Comparison of ENCODE assay signal across 8 mouse cellular contexts in the genomic region with DNA sequence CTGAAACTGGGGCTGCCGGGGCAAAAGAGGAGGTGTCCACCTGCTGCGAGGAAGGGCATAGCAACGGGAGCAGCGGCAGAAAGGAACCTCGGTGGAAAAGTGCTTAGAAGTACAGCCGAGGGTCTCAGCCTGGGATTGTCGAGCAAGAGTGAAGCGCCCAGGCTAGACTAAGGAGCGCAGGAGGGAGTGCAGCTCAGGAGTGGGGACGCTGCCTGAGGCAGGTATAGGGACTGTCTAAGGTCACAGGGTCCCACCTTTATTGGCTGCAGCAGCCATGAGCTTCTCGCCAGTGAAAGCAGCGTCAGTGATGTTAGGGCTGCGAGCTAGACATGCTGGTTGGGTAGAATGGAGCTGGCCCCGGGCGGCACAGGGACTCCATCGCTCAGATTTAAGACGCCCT. TPM values are rescaled to one million over a fixed set of nuclear protein-coding genes. Genes with fewer than 3 reads are reported as not detected.
DNase-seq lines count a peak whose midpoint lies in the region; ATAC-seq and TF ChIP-seq lines count a peak whose summit lies in the region.

No protein-coding gene starts in this region.

- no peak overlapping the region for H3K27ac ChIP-seq in forebrain, embryonic 16.5 days (ENCODE audit: low read length)
- H3K27ac ChIP-seq in liver, embryonic 15.5 days (replicated peaks) = no peak overlapping the region

- under 1% methylated on average over 17 of the region's 17 CpGs for WGBS in forebrain, embryonic 16.5 days
- 3% methylated on average over 17 of the region's 17 CpGs for WGBS in liver, embryonic 15.5 days (ENCODE audit: insufficient replicate concordance)

- H3K79me3 ChIP-seq in C2C12 (ENCODE audit: low read depth) = no peaks in the 10 kb centered on the region

- DNase-seq in adrenal gland, postnatal 14 days = no peak
- no peak for DNase-seq in lung, postnatal 10 days
- DNase-seq in MN1 (ENCODE audit: low spot score) = no peak

- no peaks in the 10 kb centered on the region for H3K79me2 ChIP-seq in C2C12 (ENCODE audit: control insufficient read depth, insufficient read depth)

- H3ac ChIP-seq in C2C12 (ENCODE audit: control insufficient read depth, insufficient read length, low read depth) = no peak overlapping the region

- no peak for TF ChIP-seq CTCF in C2C12 (IDR thresholded peaks at IDR 0.05; ENCODE audit: control insufficient read depth, insufficient read depth, insufficient read length)

- H3K36me3 ChIP-seq in erythroblast, embryonic 14.5 days (ENCODE audit: control insufficient read depth) = no peaks in the 10 kb centered on the region
- H3K36me3 ChIP-seq in C2C12 (ENCODE audit: control insufficient read depth, insufficient read depth) = no peaks in the 10 kb centered on the region
- no peaks in the 10 kb centered on the region for H3K36me3 ChIP-seq in forebrain, embryonic 16.5 days (ENCODE audit: control insufficient read depth, insufficient read depth)
- H3K36me3 ChIP-seq in liver, embryonic 15.5 days (replicated peaks) = no peaks in the 10 kb centered on the region

- H3K4me1 ChIP-seq in erythroblast, embryonic 14.5 days (ENCODE audit: control insufficient read depth) = peaks cover 46% of the 10 kb centered on the region
- peaks cover 11% of the 10 kb centered on the region for H3K4me1 ChIP-seq in forebrain, embryonic 16.5 days (replicated peaks; ENCODE audit: control insufficient read depth, insufficient read depth, low read length)
- H3K4me1 ChIP-seq in liver, embryonic 15.5 days (replicated peaks) = peaks cover 47% of the 10 kb centered on the region

- peak overlapping the region; percentile 55 for H3K9ac ChIP-seq in forebrain, embryonic 16.5 days (replicated peaks; ENCODE audit: low read depth, low read length)
- H3K9ac ChIP-seq in liver, embryonic 15.5 days = peak overlapping the region; percentile 25; the same call in 1 of the 2 replicates

- no peaks in the 10 kb centered on the region; the same call in 1 of the 2 replicates for H3K9me3 ChIP-seq in erythroblast, embryonic 14.5 days (ENCODE audit: control insufficient read depth, low read length)
- no peaks in the 10 kb centered on the region for H3K9me3 ChIP-seq in forebrain, embryonic 16.5 days (ENCODE audit: control insufficient read depth, low read length)
- H3K9me3 ChIP-seq in liver, embryonic 15.5 days (replicated peaks) = no peaks in the 10 kb centered on the region

- peak overlapping the region; percentile 53 for H3K4me3 ChIP-seq in erythroblast, embryonic 14.5 days (replicated peaks)
- H3K4me3 ChIP-seq in C2C12 (ENCODE audit: insufficient read depth, poor library complexity, severe bottlenecking) = peak overlapping the region; percentile 2
- H3K4me3 ChIP-seq in forebrain, embryonic 16.5 days (replicated peaks; ENCODE audit: low read length) = peak overlapping the region; percentile 52
- H3K4me3 ChIP-seq in liver, embryonic 15.5 days (replicated peaks) = peak overlapping the region; percentile 54

- H3K4me2 ChIP-seq in forebrain, embryonic 16.5 days (ENCODE audit: low read length) = peak overlapping the region; percentile 88
- peak overlapping the region; percentile 87 for H3K4me2 ChIP-seq in liver, embryonic 15.5 days

- ATAC-seq in erythroblast, adult 5-6 weeks (replicated peaks; ENCODE audit: low FRiP score, poor library complexity, severe bottlenecking) = no peak
- no peak for ATAC-seq in forebrain, embryonic 16.5 days
- no peak for ATAC-seq in liver, embryonic 15.5 days (ENCODE audit: insufficient read depth)

- peaks cover 55% of the 10 kb centered on the region for H3K27me3 ChIP-seq in erythroblast, embryonic 14.5 days (ENCODE audit: control insufficient read depth)
- peaks cover 10% of the 10 kb centered on the region for H3K27me3 ChIP-seq in C2C12 (ENCODE audit: control insufficient read depth, insufficient read depth, insufficient read length)
- peaks cover 34% of the 10 kb centered on the region for H3K27me3 ChIP-seq in forebrain, embryonic 16.5 days (replicated peaks; ENCODE audit: control insufficient read depth, insufficient read depth, low read length)
- H3K27me3 ChIP-seq in liver, embryonic 15.5 days = peaks cover 64% of the 10 kb centered on the region

TF ChIP-seq in C2C12, 6 proteins besides CTCF, POLR2A, EP300 and RAD21:
- TF ChIP-seq MYOG (IDR thresholded peaks at IDR 0.05; ENCODE audit: control insufficient read depth, extremely low read depth, insufficient read length) = no peak
- TF ChIP-seq FOSL1 (IDR thresholded peaks at IDR 0.05; ENCODE audit: insufficient read depth, low read length, poor library complexity, severe bottlenecking) = no peak
- TF ChIP-seq MYOD1 (IDR thresholded peaks at IDR 0.05; ENCODE audit: control insufficient read depth, insufficient read length, low read depth) = no peak
- no peak for TF ChIP-seq USF1 (IDR thresholded peaks at IDR 0.05; ENCODE audit: low read depth)
- no peak for TF ChIP-seq CEBPB (IDR thresholded peaks at IDR 0.05; ENCODE audit: low read depth)
- no peak for TF ChIP-seq MAX (IDR thresholded peaks at IDR 0.05)

RNA-seq across cellular contexts. Expression of a gene that starts 0.6 kb away (rescaled TPM):
- 0.07 and 0.08 TPM in 2 replicates for polyA plus RNA-seq in erythroblast, embryonic 14.5 days (2012)
- not detected in 2 replicates for total RNA-seq in erythroblast, adult 5-6 weeks (2015; ENCODE audit: low replicate concordance)
- total RNA-seq in erythroblast, adult 5-6 weeks (2017; ENCODE audit: low replicate concordance) = not detected in 2 replicates
- 0.04 TPM for polyA plus RNA-seq in C2C12 (2012; fragmentation: generic; extraction: Trizol)
- 2.8 and 7.3 TPM in 2 replicates for polyA plus RNA-seq in forebrain, embryonic 16.5 days (2015; fragmentation: Nextera tagmentation; extraction: Ambion mirVana)
- polyA plus RNA-seq in liver, embryonic 15.5 days (2015; fragmentation: Nextera tagmentation; extraction: Ambion mirVana) = 0.30 and 0.45 TPM in 2 replicates
- 6.0 and 7.0 TPM in 2 replicates for total RNA-seq in adrenal gland, postnatal 14 days (2021)

RNA-seq across cellular contexts. Expression of a gene that starts 15.6 kb away (rescaled TPM):
- 428 and 471 TPM in 2 replicates for polyA plus RNA-seq in erythroblast, embryonic 14.5 days (2012)
- 279 and 298 TPM in 2 replicates for total RNA-seq in erythroblast, adult 5-6 weeks (2015; ENCODE audit: low replicate concordance)
- total RNA-seq in erythroblast, adult 5-6 weeks (2017; ENCODE audit: low replicate concordance) = 472 and 492 TPM in 2 replicates
- polyA plus RNA-seq in C2C12 (2012; fragmentation: generic; extraction: Trizol) = 3,422 TPM
- 777 and 810 TPM in 2 replicates for polyA plus RNA-seq in forebrain, embryonic 16.5 days (2015; fragmentation: Nextera tagmentation; extraction: Ambion mirVana)
- polyA plus RNA-seq in liver, embryonic 15.5 days (2015; fragmentation: Nextera tagmentation; extraction: Ambion mirVana) = 785 TPM in 2 replicates
- total RNA-seq in adrenal gland, postnatal 14 days (2021) = 587 and 646 TPM in 2 replicates

RNA-seq across cellular contexts. Expression of a gene that starts 40.4 kb away (rescaled TPM):
- 0.04 and 0.08 TPM in 2 replicates for polyA plus RNA-seq in erythroblast, embryonic 14.5 days (2012)
- total RNA-seq in erythroblast, adult 5-6 weeks (2015; ENCODE audit: low replicate concordance) = not detected in 2 replicates
- not detected in 2 replicates for total RNA-seq in erythroblast, adult 5-6 weeks (2017; ENCODE audit: low replicate concordance)
- 0.05 TPM for polyA plus RNA-seq in C2C12 (2012; fragmentation: generic; extraction: Trizol)
- 0.33 and 0.82 TPM in 2 replicates for polyA plus RNA-seq in forebrain, embryonic 16.5 days (2015; fragmentation: Nextera tagmentation; extraction: Ambion mirVana)
- polyA plus RNA-seq in liver, embryonic 15.5 days (2015; fragmentation: Nextera tagmentation; extraction: Ambion mirVana) = 0.76 and 0.96 TPM in 2 replicates
- total RNA-seq in adrenal gland, postnatal 14 days (2021) = 8.8 and 10.1 TPM in 2 replicates

RNA-seq across cellular contexts. Expression of a gene that starts 55.0 kb away (rescaled TPM):
- polyA plus RNA-seq in erythroblast, embryonic 14.5 days (2012) = 5.5 and 6.3 TPM in 2 replicates
- total RNA-seq in erythroblast, adult 5-6 weeks (2015; ENCODE audit: low replicate concordance) = 10.6 and 14.4 TPM in 2 replicates
- 15.2 and 37.6 TPM in 2 replicates for total RNA-seq in erythroblast, adult 5-6 weeks (2017; ENCODE audit: low replicate concordance)
- polyA plus RNA-seq in C2C12 (2012; fragmentation: generic; extraction: Trizol) = 57.4 TPM
- polyA plus RNA-seq in forebrain, embryonic 16.5 days (2015; fragmentation: Nextera tagmentation; extraction: Ambion mirVana) = 45.3 and 51.8 TPM in 2 replicates
- 20.8 and 21.2 TPM in 2 replicates for polyA plus RNA-seq in liver, embryonic 15.5 days (2015; fragmentation: Nextera tagmentation; extraction: Ambion mirVana)
- 73.2 and 79.6 TPM in 2 replicates for total RNA-seq in adrenal gland, postnatal 14 days (2021)

Comparison
In these comparisons a context has a peak if more than half of its experiments do, and no peak if none do; other contexts are left out.
1. H3K4me3 ChIP-seq: peak in every context shown above with its lines; median percentile 54 in liver, embryonic 15.5 days; 53 in erythroblast, embryonic 14.5 days; 52 in forebrain, embryonic 16.5 days; 2 in C2C12.